Mouse (Mus musculus) intestine, embryonic 15.5 days (tissue): ENCODE measurements around the gene Syce3. TPM values are rescaled to one million over a fixed set of nuclear protein-coding genes. Genes with fewer than 3 reads are reported as not detected.

ENCODE experiments used
- ATAC-seq: fragments of 200-750 bp; cut with Nextera tagmentation; 2 replicates; pipeline ENCODE4 v1.8.0; 2017; ENCODE audit warnings: moderate TSS enrichment, moderate library complexity
- H3K27ac ChIP-seq: fragments of 300-500 bp; sonication (generic); 2 replicates; pipeline ENCODE4 v1.5.1; 2015; ENCODE audit warnings: mild to moderate bottlenecking, inconsistent platforms
- H3K27me3 ChIP-seq: fragments of 300-500 bp; sonication (generic); replicated peaks from 2 replicates; pipeline ENCODE4 v1.6.1; 2015; ENCODE audit warnings: inconsistent platforms
- H3K36me3 ChIP-seq: fragments of 300-500 bp; sonication (generic); 2 replicates; pipeline ENCODE4 v1.6.1; 2015; ENCODE audit warnings: inconsistent platforms
- H3K4me1 ChIP-seq: fragments of 300-500 bp; sonication (generic); replicated peaks from 2 replicates; pipeline ENCODE4 v1.6.1; 2015; ENCODE audit warnings: inconsistent platforms
- H3K4me2 ChIP-seq: fragments of 300-500 bp; sonication (generic); replicated peaks from 2 replicates; pipeline ENCODE4 v1.6.1; 2015; ENCODE audit warnings: mild to moderate bottlenecking, inconsistent platforms
- H3K4me3 ChIP-seq: fragments of 300-500 bp; sonication (generic); replicated peaks from 2 replicates; pipeline ENCODE4 v1.5.1; 2015; ENCODE audit warnings: inconsistent platforms
- H3K9ac ChIP-seq: fragments of 300-500 bp; sonication (generic); 2 replicates; pipeline ENCODE4 v1.6.1; 2015; ENCODE audit warnings: inconsistent platforms
- H3K9me3 ChIP-seq: fragments of 300-500 bp; sonication (generic); 2 replicates; pipeline ENCODE4 v1.6.1; 2016; ENCODE audit warnings: inconsistent platforms
- WGBS: fragments of 180-500 bp; shearing (Covaris S2); methylation state at CpG from one replicate; pipeline ENCODE4 v1.1.7; 2015; 5-methylcytosine and 5-hydroxymethylcytosine counted together
- polyA plus RNA-seq: library from polyadenylated mRNA; unstranded; fragments of >200 nt; fragmentation: Nextera tagmentation; extraction: Ambion mirVana; gene quantifications from 2 replicates; pipeline ENCODE4 v1.2.1, GENCODE M21; 2015

Gene Syce3
- polyA plus RNA-seq, 1 experiment from 2014 or later, result not detected

DNA sequence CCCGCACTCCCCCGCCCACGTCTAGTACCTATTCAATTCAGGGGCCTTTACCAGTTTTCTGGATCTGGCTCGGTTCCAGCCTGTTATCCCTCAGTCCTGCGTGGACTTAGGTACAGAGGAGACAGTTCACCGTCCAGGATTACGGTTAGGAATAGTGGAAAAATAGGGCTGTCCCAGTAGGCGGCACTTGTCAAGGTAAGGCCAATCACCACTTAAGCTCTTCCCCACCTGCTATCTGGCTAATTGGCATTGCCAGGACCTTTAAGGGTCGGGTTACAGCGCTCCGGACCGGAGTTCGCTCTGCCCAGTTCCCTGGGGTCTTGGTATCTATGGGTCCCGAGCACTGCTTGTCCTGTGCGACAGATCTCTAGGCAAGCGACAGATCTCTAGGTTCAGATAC, 33.3 kb downstream of the Syce3 start, which contains the start of gene Tymp:
Gene Tymp (minus strand): TSS at position 83 of the 400 bp plus-strand sequence.
- peaks cover 6% of the 10 kb centered on the region for H3K36me3 ChIP-seq
- peaks cover 35% of the 10 kb centered on the region for H3K27me3 ChIP-seq
- ATAC-seq, result no peak
- H3K4me3 ChIP-seq, result peak within 1 kb of the TSS; percentile 36; the same call in 1 of the 2 replicates
- H3K9ac ChIP-seq, result no peak within 1 kb of the TSS
- H3K4me2 ChIP-seq, result peak within 1 kb of the TSS; percentile 34
- no peak within 1 kb of the TSS for H3K27ac ChIP-seq
- H3K4me1 ChIP-seq, result peaks cover 37% of the 10 kb centered on the region
- no peaks in the 10 kb centered on the region for H3K9me3 ChIP-seq
- WGBS, result 23% methylated on average over 16 of the region's 16 CpGs

DNA sequence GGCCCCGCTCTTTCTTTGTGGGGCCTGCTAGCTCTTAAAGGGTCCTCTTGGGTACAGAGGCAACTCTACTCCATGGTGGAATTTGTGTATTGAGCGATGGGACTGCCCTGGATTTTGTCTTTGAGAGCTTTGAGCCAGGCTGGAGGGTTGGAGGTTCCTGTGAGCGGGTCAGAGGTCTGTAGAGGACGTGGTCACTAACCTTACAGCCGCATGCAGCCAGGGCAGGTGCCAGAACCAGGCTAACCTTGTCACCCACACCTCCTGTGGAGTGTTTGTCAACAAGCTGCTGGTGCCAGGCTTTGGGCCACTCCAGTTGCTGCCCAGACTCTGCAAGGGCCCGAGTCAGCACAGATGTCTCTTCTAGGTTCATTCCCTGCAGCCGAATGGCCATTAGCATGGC, 34.3 kb downstream of the Syce3 start:
- WGBS, result 81% methylated on average over 7 of the region's 7 CpGs
- Histone ChIP-seq H3K36me3 (peaks cover 15% of the 10 kb centered on the region), H3K9me3 (no peaks in the 10 kb centered on the region), H3K27ac (no peak overlapping the region), H3K27me3 (peaks cover 35% of the 10 kb centered on the region), H3K9ac (no peak overlapping the region), H3K4me3 (no peak overlapping the region), H3K4me2 (no peak overlapping the region), H3K4me1 (peaks cover 37% of the 10 kb centered on the region)
- no peak for ATAC-seq

DNA sequence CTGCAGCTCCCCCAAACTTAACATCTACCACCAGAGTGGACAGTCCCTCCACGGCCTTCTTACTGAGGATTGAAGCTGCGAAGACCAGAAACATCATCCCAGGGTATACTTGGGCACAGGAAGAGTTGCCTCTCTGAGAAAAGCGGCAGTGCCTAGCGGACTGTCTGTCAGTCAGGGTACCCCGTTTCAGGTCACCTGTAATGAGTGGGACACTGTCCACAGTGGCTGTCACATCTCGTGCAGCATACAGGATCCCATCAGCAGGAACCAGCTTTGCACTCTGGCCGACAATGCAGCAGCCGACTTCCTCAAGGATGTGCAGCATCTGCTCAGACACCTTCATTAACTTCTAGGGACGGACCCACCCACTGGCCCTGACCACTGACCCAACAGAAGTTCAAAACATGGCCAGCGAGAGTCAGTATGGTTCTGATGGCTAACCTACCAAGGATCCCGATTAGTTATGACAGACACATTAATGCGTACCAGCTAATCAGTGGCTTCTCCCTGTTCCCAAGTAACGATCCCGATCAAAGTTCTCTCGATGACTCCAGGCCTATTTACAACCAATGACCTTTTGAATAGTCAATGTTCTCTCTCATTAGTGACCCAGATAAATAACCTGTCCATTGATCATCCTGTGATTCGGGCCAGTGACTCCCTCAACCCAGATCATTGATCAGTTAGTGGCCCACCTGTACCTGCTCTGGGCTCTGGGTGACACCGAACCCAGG, 35.3 kb downstream of the Syce3 start:
- Histone ChIP-seq H3K4me1 (peaks cover 37% of the 10 kb centered on the region), H3K9me3 (no peaks in the 10 kb centered on the region), H3K27ac (no peak overlapping the region), H3K27me3 (peaks cover 35% of the 10 kb centered on the region), H3K9ac (peak overlapping the region; percentile 80; the same call in 1 of the 2 replicates), H3K36me3 (peaks cover 24% of the 10 kb centered on the region), H3K4me3 (no peak overlapping the region), H3K4me2 (peak overlapping the region; percentile 86; the same call in 1 of the 2 replicates)
- 92% methylated on average over 17 of the region's 17 CpGs for WGBS
- no peak for ATAC-seq

DNA sequence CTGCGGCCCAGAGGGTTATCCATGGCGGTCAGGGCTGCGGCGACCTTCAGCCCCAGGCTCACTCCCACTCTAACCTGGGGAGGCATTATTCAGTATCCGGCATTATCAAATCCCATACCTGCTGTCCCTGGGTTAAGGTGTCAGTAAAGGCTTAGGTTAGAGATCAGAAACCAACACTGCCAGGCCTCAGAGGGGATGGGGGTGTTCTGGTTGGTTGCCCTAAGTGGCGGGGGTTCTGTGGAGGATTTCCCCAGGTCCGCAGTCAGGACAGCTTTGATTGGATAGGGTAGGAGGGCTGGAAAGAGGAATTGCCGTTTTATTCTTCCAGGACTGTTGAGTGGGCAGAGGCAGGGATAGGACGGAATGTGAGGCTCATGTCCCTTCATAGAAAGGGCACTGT, 36.0 kb downstream of the Syce3 start:
- peak overlapping the region; percentile 80 for H3K9ac ChIP-seq
- WGBS, result 52% methylated on average over 9 of the region's 9 CpGs
- no peaks in the 10 kb centered on the region for H3K9me3 ChIP-seq
- peak overlapping the region; percentile 75 for H3K4me3 ChIP-seq
- H3K27ac ChIP-seq, result peak overlapping the region; percentile 93
- ATAC-seq, result no peak
- peaks cover 30% of the 10 kb centered on the region for H3K36me3 ChIP-seq
- peaks cover 32% of the 10 kb centered on the region for H3K27me3 ChIP-seq
- peak overlapping the region; percentile 86 for H3K4me2 ChIP-seq
- peaks cover 34% of the 10 kb centered on the region for H3K4me1 ChIP-seq

DNA sequence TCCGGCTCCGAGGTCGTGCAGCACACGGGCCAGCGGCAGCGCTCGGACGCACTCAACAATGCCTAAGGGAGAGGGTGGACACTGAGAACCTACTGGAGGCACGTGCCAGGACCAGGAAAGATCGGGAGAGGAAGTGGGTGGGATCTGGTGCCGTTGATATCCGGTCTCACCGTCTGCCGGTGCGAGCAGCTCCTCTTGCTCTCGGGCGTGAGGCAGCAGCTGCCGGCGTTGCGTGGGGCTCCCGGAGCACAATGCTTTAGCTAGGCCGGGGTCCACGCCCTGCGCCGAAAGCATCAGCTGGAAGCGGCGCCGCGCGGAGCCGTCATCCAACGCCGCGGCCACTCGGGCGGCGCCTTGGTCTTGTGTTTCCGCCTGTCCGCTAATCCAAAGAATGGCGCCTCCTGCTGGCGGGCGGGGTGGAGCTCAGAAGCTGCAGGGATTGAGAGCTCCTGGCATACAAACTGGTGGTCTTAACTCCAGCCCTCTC, 36.5 kb downstream of the Syce3 start, which contains the start of gene Sco2:
Gene Sco2 (minus strand): TSS at position 85 of the 487 bp plus-strand sequence.
- under 1% methylated on average over 42 of the region's 42 CpGs for WGBS

DNA sequence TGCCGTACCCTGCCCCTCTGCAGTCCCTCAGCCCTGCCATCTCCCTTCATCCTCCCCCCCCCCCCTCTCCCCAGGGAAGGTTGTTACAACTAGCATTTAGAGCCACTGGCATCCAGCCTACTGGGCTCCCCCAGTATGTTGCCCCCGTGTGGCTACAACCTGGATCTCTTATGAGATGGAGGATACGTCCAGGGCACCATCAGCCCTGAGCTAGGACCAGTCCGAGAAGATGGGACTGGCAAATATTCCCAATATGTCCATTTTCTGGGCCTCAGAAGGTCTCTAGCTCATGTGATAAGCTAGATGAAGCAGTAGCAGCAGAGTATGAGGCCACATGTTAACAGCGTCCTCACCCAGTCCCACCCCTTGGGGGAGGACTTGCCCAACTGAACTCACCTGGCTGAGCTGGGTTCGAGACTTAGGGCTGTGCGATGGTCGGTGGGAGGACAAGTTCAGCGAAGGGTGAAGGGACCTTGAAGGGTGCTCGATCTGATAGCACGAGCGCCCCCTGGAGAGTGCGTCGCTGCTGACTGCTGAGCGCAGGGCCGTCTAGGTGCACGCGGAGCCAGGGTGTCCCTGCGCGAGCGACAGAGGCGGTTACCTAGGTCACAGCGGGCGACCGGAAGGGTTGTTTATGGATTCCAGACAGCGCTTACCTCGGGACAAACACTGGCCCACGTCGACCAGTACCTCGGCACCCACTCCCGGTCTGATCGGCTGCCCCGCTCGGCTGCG, 37.1 kb downstream of the Syce3 start:
- H3K4me1 ChIP-seq, result peaks cover 23% of the 10 kb centered on the region
- WGBS, result under 1% methylated on average over 35 of the region's 35 CpGs
- peaks cover 21% of the 10 kb centered on the region for H3K27me3 ChIP-seq
- peak overlapping the region; percentile 80 for H3K9ac ChIP-seq
- peak overlapping the region; percentile 93 for H3K27ac ChIP-seq
- H3K9me3 ChIP-seq, result no peaks in the 10 kb centered on the region
- ATAC-seq, result peak; percentile 88
- H3K36me3 ChIP-seq, result peaks cover 41% of the 10 kb centered on the region
- H3K4me2 ChIP-seq, result peak overlapping the region; percentile 86
- H3K4me3 ChIP-seq, result peak overlapping the region; percentile 75

More for the DNA sequence above, 36.5 kb downstream of the Syce3 start, which contains the start of gene Sco2:
- peak within 1 kb of the TSS; percentile 75 for H3K4me3 ChIP-seq
- H3K36me3 ChIP-seq, result peaks cover 36% of the 10 kb centered on the region
- H3K27me3 ChIP-seq, result peaks cover 27% of the 10 kb centered on the region
- peak within 1 kb of the TSS; percentile 86 for H3K4me2 ChIP-seq
- peaks cover 29% of the 10 kb centered on the region for H3K4me1 ChIP-seq
- H3K9ac ChIP-seq, result peak within 1 kb of the TSS; percentile 80
- no peaks in the 10 kb centered on the region for H3K9me3 ChIP-seq
- peak within 1 kb of the TSS; percentile 93 for H3K27ac ChIP-seq
- peak; percentile 91 for ATAC-seq

DNA sequence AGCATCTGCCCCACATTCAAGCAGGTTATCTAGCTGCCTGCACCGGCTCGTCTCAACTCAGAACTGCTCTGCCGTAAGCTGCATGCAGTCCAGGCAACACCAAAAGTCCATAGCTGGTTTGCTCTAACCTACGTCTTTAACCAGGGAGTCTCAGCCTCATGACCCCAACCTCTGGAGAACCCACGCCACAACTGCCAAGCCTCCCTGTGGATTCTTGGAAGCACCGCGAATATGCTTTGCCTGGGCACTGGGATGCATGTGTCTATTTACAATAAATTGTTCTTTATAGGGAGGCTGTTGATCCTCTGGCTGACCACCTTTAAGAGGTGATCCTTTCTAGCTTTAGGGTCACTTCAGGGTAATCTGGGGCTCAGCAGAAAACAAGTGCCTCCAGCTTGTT, 37.8 kb downstream of the Syce3 start:
- Histone ChIP-seq H3K4me1 (peaks cover 18% of the 10 kb centered on the region), H3K9ac (peak overlapping the region; percentile 80), H3K4me3 (peak overlapping the region; percentile 75; the same call in 1 of the 2 replicates), H3K27ac (no peak overlapping the region), H3K9me3 (no peaks in the 10 kb centered on the region), H3K27me3 (peaks cover 14% of the 10 kb centered on the region), H3K4me2 (peak overlapping the region; percentile 86), H3K36me3 (peaks cover 48% of the 10 kb centered on the region)
- no peak for ATAC-seq
- WGBS, result 80% methylated on average over 7 of the region's 7 CpGs

DNA sequence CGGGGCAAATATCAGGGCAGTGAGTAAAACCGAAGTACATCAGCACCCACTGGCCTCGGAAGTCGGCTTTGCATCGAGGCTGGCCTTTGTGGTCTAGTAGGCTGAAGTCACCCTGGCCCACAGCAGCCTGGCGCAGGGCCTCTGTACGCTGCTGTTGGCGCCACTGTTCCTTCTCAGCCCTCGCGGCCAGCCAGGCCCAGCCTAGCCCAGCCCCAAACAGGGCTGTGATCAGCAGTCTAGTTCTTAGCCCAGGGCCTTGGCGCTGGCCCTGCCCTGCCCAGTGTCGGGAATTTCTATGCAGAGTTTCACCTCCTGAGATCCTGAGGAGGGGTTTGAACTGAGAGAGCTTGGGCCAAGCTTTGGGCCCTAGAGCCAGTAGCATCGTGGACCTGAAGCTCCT, 38.2 kb downstream of the Syce3 start:
- no peak for ATAC-seq
- Histone ChIP-seq H3K27me3 (peaks cover 9% of the 10 kb centered on the region; the same call in 1 of the 2 replicates), H3K4me2 (no peak overlapping the region), H3K4me3 (no peak overlapping the region), H3K27ac (no peak overlapping the region), H3K4me1 (peaks cover 13% of the 10 kb centered on the region), H3K9me3 (no peaks in the 10 kb centered on the region), H3K36me3 (peaks cover 51% of the 10 kb centered on the region), H3K9ac (no peak overlapping the region)
- WGBS, result 87% methylated on average over 13 of the region's 13 CpGs

DNA sequence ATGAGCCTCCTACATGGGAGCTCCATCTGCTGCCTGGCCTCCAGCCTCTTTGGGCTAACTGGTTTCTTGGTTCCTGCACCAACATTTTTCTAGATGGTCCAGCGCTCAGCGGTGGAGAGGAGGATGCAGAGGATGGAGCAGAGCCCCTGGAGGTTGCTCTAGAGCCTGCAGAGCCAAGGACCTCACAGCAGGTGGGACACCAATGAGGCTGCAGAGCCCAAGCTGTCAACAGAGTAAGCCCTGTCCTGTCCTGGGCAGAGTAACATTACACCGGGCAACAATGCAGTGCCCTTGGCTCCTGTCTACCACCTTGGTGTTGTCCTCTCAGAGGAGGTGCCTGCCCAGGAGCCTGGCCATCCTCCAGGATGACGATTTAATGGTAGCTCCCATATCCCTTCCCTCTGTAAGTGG, 45.2 kb downstream of the Syce3 start:
- no peak for ATAC-seq
- H3K9me3 ChIP-seq, result no peaks in the 10 kb centered on the region
- H3K4me3 ChIP-seq, result no peak overlapping the region
- no peak overlapping the region for H3K9ac ChIP-seq
- no peak overlapping the region for H3K27ac ChIP-seq
- WGBS, result 88% methylated on average over 4 of the region's 4 CpGs
- H3K4me1 ChIP-seq, result no peaks in the 10 kb centered on the region
- no peaks in the 10 kb centered on the region for H3K27me3 ChIP-seq
- H3K36me3 ChIP-seq, result peaks cover 84% of the 10 kb centered on the region
- no peak overlapping the region for H3K4me2 ChIP-seq

DNA sequence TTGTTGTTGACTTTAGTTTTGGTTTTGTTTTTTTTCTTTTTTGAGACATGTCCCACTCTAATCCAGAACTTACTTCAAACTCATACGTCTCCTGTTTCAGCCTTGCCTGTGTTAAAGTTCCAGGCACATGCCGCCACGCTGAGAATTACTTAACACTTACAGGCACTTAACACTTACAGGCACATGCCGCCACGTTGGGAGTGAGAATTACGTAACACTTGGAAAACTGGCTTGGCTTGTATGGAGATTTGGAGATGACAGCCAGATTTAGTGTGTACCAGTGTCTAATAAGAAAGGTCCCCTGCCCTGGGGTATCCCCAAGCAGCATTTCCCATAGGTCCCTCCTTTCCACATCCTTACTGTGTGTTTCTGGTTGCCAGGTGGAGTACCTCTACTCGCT, 47.3 kb downstream of the Syce3 start:
- Histone ChIP-seq H3K9me3 (no peaks in the 10 kb centered on the region), H3K4me3 (no peak overlapping the region), H3K36me3 (peaks cover 67% of the 10 kb centered on the region), H3K4me2 (no peak overlapping the region), H3K27ac (no peak overlapping the region), H3K27me3 (no peaks in the 10 kb centered on the region), H3K4me1 (peaks cover 3% of the 10 kb centered on the region; the same call in 1 of the 2 replicates), H3K9ac (no peak overlapping the region)
- WGBS, result 88% methylated on average over 7 of the region's 7 CpGs
- ATAC-seq, result no peak

DNA sequence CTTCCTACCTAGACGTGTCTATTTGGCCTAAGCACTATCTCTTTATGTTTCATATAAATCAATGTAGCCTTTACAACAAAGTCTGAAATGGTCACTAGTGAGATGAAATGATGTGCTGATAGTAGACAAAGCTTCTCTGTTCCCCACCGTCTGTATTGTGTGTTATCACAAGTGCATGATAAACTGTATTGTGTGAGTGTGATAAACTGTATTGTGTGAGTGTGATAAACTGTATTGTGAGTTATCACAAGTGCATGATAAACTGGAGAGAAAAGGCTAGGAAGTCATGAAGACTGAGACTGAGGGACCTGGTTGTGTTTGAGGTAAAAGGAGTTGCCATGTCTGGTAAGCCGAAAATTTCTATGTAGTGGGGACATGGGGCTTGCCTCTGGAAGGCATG, 51.5 kb downstream of the Syce3 start:
- peaks cover 16% of the 10 kb centered on the region for H3K4me1 ChIP-seq
- no peaks in the 10 kb centered on the region for H3K9me3 ChIP-seq
- 82% methylated on average over 3 of the region's 3 CpGs for WGBS
- no peak for ATAC-seq
- no peak overlapping the region for H3K27ac ChIP-seq
- no peaks in the 10 kb centered on the region for H3K27me3 ChIP-seq
- H3K4me2 ChIP-seq, result no peak overlapping the region
- H3K9ac ChIP-seq, result no peak overlapping the region
- no peak overlapping the region for H3K4me3 ChIP-seq
- H3K36me3 ChIP-seq, result peaks cover 35% of the 10 kb centered on the region

DNA sequence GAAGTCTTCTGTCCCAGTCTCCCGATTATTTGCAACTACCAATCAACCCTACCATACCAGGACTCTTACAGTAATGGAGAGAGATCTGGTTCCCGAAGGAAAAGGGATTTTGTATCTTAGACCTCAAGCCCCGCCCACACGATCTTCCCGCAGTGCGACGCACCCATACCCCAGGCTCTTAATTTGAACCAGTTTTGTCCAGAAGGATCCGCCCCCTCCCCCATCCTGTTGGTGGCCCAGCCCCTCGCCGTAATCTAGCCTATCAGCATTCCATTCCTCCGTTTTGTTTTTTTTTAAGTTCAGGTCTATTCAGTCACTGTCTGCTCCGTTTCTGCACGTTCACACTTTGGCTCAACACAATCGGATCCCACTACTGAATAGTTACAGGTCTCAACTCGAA, 53.9 kb downstream of the Syce3 start:
- Histone ChIP-seq H3K27me3 (no peaks in the 10 kb centered on the region), H3K4me1 (peaks cover 16% of the 10 kb centered on the region), H3K36me3 (peaks cover 41% of the 10 kb centered on the region), H3K4me2 (peak overlapping the region; percentile 66), H3K9ac (peak overlapping the region; percentile 86), H3K4me3 (peak overlapping the region; percentile 78), H3K27ac (peak overlapping the region; percentile 86), H3K9me3 (no peaks in the 10 kb centered on the region)
- ATAC-seq, result peak; percentile 64
- under 1% methylated on average over 15 of the region's 15 CpGs for WGBS
